Mouse (Mus musculus) kidney, postnatal 25 days (tissue): ENCODE data around the gene Efhb.

Experiments used
- DNase-seq, 2 experiments: peaks; one replicate each; pipeline ENCODE4 v3.0.0; 2021; ENCODE audit warnings: mixed read lengths in 2 of 2

Efhb gene

DNA sequence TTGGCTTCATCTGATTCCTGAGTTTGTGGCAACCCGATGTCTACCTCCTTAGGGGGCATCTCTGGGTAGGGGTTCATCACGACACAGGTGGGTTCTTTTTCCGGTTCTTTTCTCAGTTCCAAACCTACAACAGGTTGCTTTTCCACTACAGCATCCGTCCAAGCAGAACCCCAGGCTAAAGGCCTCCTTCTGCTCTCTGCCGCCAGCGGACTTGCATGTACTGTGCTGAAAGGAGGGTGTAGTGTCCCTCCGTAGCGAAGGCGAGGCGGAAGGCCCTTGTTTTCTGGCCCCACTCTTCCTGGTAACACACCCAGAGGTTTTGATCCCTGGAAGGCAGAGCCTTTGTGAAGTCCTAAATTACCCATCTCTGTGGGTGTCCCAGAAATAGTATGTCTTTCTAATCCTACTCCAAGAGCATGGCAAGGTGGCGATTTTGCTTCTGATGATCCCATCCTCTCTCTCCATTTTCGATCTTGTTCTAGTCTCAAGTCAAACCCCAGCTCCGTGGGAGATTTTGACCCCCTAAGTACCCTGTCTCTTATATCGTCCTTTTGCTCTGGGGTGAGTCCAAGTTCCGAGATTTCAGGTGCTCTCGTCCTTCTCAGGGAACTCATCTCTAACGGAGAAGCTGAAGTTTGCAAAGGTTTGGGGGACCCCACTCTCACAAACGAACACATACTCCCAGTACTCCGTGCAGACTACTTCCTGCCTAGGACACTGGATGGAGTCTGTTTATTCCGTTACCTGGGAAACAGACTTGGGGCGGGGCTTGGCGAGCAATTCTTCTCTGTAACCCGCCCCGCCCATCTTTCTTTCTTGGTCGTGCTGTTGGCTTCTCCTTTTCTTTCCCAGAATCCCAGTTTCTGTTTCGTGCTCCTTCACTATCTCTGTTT is at the start of gene Efhb:
Gene Efhb, minus strand, starts transcription at position 719 of the 893 bp plus-strand sequence.
- peak; percentile 91 to 97 for DNase-seq

DNA sequence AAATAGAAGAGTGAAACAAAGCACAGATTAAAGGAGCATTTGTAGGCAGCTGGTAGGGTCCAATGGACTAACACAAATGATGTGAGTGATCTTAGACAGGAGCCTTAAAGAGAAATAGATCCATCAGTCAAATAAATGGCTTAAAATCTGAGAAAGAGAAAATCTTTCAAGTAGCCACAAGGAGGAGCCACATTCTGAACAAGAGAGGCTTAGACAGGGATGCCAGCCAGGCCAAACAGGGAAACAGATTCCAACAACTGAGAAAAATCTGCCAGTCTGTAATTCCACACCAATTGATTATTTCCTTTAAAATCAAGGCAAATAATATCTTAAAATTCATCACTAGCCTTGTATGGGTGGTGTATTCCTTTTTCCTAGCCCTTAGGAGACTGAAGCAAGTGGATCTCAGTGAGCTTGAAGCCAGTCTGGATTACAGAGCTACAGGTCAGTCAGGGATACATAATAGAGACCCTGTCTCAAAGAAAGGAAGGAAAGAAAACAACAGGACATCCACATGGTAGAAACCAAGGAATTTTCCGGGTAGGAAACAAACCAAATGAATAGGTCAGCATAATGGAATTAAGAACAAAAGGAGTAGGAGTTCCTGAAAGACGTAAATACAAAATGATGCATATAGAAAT is 49.3 kb upstream of the Efhb start:
- peak in 1 of 2 experiments; percentile 27 for DNase-seq

DNA sequence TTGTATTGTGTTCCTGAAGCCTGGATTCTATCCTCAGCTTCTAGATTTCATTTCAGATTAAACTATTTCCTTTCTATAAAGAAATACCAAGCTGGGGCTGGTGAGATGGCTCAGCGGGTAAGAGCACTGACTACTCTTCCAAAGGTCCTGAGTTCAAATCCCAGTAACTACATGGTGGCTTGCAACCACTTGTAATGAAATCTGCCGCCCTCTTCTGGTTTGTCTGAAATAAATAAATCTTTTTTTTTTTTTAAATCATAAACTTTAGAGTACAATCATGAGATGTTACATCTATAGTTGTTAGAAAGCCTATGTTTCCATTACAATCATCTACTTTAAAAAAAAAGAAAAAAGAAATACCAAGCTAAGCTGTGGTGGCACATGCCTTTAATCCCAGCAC is 39.8 kb upstream of the Efhb start:
- no peak for DNase-seq

DNA sequence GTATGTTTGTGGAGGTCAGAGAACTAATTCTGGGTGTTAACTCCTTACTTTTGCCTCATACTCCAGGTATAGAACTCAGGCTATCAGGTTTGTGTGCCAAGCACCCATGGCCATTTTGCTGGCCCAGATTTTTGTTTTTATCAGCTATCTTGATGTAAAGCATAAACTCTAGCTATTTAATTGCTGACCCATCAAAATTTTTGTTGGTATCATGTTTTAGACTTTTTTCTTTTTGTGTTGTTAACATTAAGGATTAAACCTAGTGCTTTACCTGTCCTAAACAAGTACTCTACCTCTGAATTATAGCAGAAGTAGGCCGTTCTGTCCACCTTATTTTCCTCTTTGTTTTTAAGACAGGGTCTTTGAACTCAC is 25.9 kb upstream of the Efhb start:
- no peak for DNase-seq

DNA sequence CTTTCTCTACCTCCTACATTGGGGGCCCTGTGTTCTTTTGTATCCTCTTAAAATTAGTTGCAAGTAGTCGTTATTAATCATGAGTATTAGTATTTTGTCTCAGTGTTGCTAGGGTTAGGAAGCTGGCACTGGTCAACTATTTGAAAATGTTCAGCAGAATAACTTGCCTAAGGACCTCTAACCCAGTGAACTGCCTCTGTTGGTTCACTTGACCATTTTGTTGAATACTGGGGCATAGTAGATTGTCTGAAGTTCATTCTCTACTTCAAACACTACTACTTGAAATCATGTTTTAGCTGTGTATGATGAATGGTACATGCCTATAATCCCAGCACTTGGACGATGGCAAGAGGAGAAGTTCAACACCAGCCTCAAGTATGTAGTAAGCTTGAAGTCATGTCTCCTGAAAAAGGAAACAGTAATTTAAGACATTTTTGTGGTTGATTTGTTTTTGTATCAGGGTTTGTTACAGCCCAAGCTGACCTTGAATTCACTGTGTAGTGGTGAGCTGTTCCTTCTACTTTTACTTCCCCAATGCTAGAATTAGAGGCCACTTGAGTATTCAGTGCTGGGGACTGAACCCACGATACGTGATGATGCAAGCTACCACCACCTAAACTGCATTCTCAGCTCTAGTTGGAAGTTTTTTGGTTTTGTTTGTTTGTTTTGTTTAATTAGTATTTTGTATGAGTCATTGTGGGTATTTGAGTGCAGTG is 25.3 kb upstream of the Efhb start:
- DNase-seq = no peak

DNA sequence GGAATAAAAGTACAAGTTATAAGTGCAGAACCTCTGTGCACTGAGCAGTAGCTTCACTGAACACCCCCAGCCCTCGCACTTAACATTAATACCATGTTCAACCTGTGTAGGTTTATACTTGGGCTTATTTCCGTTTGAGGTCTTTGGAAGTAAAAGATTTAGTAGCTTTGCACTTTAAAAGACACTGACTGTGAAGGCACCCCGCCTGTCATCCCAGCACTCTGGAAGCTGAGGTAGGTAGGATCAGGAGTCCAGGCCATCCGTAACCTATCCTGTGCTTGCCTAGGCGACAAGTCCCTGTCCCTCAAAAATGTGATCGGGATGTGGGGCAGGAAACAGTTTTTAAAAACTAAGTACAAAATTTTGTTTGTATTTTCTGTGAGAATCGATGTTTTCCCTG is 17.3 kb upstream of the Efhb start:
- no peak for DNase-seq

DNA sequence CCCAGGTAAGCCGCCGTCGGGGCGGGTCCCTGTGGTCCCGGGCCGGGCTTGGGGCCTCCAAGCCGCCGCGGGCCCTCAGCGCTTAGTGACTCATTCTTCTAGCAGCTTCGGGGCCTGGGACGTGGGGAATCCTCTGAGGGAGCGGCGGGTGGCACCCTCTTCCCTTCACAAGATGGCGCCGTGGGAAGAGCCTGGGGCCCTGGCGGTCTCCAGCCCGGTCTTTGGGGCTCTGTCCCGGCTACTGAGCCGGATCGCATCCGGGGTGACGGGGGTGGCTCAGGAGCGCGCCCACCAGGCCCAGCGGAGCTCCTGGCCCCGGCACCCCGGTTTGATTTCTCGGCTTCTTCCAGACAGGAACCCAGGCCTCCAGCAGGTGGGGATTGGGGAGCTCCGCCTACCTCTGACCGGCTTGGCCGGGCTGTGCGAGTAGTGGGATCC is 16.5 kb upstream of the Efhb start:
- peak; percentile 48 to 79 for DNase-seq

DNA sequence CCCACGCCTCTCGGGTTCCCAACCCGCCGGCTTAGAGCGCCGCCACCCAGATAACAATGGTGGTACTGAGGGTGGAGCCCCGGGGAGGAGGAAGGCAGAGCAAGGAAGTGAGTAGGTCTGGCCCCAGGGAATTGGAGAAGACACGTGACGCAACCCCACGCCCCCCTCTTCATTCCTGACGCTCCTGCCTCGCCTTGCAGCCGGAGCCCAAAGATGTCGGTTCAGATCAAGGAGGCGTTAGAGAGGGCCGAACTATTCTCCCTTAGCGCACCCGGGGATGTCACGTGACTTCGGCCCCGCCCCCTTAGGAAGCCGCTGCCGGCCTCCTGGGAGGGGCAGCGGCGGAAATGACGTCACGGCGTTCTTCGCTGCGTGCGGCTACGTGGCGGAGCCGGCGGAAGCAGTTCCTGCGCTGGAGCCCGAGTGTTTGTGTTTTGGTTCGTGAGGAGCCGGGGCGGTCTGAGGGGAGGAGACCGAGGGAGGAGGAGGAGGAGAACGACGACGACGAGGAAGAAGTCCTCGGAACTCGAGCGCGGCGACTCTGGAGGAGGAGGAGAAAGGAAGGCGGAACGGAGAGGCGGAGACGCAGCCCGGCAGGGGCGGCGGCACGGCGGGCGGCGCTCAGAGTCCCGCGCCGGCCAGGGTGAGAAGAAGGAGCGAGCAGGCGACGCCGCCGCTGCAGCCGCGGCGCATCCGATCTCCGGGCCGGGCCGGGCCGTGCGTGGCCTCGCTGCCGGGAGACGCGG is 15.9 kb upstream of the Efhb start, which contains the start of gene Rab5a:
Gene Rab5a, plus strand, starts transcription at position 377 of the 746 bp plus-strand sequence.
- DNase-seq = peak; percentile 100

DNA sequence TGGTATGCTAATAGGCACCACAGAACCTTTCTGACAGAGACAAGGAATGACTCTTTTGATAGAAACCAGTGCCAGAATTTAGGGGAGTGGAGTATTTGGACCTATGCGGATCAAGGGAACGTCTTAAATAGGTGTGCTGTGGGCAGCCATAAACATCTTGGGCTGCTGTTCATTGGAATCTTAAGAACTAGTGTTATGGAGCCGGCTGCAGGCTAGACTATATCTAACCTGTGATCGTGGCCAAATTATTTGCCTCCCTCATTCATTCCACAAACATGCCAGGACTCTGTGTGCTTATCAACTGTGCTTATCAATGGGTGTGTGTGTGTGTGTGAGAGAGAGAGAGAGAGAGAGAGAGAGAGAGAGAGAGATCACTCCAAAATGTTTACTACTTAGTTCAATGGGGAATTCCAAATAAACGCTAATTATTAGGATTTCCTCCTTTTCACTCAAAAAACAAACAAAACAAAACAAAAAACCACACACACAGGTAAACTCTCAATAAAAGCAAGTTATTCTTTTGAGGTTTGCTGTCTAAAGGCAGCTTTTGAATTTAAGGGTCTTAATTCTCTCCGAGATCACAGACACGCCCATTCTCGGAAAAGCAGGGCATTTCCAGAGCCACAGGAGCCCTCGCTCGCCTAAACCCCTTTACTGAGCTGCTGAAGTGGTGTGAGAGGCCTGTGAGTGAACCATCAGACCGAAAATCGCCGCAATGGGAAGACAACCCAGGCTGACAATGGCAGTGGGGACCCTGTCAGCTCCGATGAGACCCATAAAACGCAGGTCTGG is 15.1 kb upstream of the Efhb start:
- no peak for DNase-seq

DNA sequence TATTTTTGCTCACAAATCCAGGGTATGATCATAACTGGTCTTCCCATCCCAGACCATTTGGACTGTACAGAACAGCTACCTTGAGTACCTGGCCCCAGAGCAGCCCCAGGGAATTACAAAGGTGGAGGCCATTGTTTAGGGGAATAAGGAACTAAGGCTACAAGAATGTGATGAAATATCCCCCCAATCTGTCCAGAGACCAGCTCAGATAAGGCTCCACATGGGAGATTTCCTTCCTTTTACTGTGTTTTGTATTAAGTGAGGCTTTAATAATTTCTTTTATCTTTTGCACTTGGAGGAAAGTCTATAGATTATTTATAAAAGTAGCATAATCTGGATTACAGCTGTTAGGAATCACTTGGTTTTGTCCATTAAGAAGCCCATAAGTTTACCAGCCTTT is 5.6 kb upstream of the Efhb start:
- no peak for DNase-seq

DNA sequence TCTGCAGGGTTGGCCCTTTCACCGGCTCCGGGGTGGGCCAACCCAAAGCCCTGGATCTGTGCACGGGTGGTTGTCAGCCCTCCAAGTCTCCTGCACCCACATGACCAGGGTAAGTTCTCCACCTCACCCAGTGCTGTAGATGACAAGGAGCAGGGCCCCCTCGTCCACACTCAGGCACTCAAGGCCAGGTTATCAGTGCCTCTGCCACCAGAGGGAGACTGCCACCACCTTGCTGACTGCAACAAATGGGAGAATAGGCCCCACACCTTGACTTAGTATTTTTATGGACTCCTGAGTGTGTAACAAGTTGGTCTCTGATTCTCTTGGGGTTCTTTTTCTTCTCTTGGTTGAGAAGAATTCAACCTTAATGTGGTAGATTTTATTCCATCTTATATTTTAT is 2.4 kb upstream of the Efhb start:
- DNase-seq = peak in 1 of 2 experiments; percentile 24

DNA sequence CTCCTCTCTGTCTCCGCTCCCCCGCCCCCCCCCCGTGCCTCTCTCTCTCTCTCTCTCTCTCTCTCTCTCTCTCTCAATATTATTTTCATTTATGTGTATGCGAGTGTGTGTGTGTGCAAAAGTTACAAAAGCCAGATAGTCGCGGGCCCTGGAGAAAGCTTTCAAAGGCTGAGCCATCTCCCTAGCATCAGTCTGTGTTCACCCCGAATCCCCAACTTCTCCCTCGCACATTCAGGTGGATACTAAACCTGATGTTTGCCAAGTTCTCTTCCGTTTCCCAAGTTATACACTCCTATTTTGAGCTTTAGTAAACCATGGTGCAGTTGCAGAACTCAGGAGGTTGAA is 347 bp upstream of the Efhb start:
- no peak for DNase-seq

DNA sequence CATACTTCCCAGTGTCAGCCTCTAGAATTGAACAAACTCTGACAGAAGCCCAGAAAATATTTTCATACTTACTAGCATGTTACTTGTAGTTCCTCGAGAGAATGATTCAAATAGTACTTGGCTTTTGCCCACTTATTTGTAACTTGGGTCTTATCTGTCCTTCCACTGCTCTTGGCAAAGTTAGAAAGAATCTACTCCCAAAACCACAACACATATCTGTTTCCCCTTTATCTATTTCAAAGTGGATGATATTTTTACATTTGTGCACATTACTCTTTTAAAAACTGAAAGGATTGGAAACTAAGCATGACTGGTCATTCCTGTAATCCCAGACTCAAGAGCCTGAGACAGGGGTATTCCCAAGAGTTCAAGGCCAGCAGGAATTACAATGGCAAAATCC is 6.4 kb downstream of the Efhb start:
- DNase-seq = no peak

DNA sequence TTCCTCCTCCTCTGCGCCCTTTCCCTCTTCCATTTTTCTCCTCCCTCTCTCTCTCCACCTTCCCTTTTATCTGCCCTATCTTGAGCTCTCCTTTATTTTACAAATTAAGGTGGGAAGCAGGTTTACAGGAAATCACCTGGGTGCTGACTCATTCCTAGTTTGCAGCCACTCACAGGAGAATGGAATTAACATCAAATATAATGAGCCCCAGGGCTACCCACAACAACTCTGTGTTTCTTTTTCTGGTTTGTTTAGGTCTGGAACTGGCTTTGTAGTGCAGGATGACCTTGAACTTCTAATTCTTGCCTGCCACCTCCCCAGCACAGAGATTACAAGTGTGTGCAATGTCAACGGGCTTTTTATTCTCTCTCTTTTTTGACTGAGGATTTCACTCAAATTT is 7.0 kb downstream of the Efhb start:
- DNase-seq = no peak

DNA sequence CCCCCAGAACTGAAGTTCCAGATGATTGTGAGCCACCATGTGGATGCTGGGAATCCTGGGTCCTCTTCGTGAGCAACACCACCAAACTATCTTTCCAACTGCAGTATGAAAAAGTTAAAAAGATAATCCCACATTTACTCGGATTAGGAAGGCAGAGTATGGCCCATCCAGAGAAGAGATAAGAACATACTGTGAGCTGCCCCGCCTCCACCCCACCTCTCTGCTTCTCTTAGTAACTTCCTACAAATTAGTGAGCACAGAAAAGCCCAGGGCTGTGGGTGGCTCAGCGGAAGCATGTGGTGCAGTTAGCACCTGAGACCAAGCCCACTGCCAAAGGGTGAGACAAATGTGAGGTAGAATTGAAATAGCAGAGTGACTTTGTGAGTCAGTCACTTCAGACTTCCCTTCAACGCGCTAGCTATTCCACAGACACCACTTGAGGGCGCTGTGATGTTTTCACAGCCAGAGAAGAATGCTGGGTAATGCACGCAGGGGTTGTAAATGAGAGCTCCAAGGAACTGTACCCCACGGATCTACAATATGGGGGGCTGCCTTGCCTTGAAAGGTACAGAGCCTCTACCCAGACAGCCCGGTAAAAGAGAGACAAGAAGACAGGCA is 60.3 kb downstream of the Efhb start:
- DNase-seq = peak in 1 of 2 experiments; percentile 54

DNA sequence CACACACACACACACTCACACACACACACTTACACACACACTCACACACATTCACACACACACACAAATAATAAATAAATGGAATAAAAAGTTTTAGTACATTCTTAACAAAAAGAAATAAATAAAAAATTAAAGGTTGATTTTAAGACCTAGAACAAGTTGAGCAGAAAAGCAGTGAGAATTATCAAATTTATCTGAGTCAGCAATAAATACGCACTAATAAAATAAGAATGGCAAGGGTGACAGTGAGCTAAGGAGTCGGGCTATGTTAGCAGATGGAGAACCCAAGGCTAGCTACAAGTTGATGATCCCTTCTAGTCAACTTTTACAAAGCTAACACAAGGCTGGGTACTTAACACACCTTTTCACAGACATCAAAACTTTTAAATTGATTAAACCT is 69.9 kb downstream of the Efhb start:
- no peak for DNase-seq

DNA sequence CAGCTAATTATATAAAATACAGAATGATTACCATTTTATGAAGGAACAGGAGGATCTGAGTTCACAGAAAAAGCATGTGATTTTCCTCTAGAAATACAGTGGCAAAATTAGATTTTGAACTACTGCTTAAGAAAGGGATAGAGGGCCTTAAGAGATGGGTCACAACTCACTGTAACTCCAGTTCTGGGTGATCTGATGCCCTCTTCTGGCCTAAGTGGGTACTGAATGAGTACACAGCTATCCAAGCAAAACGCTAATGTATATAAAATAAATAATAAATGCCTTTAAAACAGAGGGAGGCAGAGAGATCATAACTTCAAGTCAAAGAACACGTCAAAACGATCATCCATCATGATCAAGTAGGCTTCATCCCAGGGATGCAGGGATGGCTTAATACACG is 73.6 kb downstream of the Efhb start:
- DNase-seq = peak in 1 of 2 experiments; percentile 51

DNA sequence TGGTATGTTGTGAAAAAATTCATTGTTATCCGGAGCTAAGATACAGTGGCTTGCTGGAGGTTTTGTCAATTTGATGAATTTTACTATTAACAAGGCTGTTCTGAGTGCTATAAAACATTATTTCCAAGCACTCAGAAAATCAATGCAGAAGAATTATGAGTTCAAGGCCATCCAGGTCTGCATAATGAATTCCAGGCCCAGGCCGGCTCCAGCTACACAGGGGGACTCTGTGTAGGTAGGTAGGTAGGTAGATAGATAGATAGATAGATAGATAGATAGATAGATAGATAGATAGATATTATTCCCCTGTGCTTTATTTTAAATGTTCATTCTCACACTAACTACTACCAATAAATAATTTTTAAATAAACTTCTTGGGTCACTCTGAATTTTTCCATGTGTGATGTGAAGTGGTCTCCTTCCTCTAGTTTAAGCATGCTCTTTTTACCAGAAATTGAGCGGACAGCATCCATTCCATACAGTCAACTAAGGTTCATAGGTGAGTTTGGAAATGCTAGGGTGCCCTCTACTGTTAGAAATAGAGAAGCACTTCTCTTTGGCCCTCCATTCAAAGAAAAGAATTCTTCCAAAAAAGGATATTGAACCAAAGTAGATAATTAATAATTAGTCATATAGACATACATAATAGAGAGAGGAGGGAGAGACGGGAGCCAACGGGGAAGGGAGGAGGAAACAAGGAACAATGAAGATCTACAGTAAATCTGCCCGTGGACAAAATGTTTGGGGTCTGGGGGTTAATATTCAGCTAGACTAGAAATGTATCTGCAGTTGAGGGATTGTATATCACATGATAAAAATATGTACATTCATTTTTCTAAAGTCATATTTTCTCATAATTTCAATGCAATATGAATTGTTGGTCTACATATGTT is 75.3 kb downstream of the Efhb start:
- no peak for DNase-seq

DNA sequence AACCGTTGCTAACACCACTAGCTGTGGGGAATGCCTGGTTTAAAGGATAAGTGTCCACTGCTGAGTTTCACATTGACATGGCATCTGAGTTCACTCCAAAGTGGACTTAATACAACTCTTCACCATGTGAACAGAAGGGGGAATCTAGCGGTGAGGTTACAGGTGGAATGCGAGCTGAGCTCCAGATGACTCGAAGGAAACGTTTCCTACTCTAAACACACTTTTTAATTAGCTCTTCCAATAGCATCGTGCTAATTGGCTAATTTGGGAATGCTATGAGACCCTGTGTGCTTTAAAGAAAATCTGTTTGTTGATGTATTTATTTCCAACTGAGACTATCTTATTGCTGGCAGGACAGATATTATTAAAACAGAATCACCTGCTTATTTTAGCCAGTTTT is 76.3 kb downstream of the Efhb start:
- DNase-seq = no peak

DNA sequence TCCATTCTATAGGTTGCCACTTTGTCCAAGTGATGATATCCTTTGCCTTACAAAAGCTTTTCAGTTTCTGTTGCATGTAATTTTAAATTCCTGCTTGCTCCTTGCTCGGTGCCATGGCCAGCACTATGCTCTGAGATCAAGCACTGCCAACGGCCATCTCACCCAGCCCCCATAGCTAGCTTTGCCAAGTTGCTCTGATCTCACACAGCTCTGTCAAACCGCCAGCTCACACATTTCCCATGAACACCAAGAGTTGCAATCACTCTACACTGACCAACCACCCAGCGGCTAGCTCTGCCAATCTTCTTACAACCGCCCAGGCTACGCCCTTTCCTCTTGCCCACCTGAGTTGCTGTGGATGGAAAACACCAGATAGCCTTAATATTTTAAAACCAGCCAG is 99.0 kb downstream of the Efhb start:
- peak in 1 of 2 experiments; percentile 29 for DNase-seq
